Mouse (Mus musculus) lung, postnatal 0 days (tissue): Measurements from ENCODE around the gene Gm28051. TPM values are rescaled to one million over a fixed set of nuclear protein-coding genes. Genes with fewer than 3 reads are reported as not detected.
A peak's percentile ranks its signal among the peaks of the same experiment; 100 is the strongest.

Source experiments
- ATAC-seq: fragments of 200-750 bp; cut with Nextera tagmentation; 2 replicates; pipeline ENCODE4 v1.8.0; 2017; ENCODE audit warnings: moderate library complexity
- DNase-seq: peaks from one replicate; pipeline ENCODE4 v3.0.0-alpha.2; 2016; ENCODE audit warnings: low spot score
- H3K27ac ChIP-seq: fragments of 300-500 bp; sonication (generic); 2 replicates; pipeline ENCODE4 v1.5.1; 2014; ENCODE audit warnings: antibody characterized with exemption, mild to moderate bottlenecking, low read length, mixed read lengths
- H3K27me3 ChIP-seq: fragments of 300-500 bp; sonication (generic); replicated peaks from 2 replicates; pipeline ENCODE4 v1.6.1; 2014; ENCODE audit warnings: low read length, mixed read lengths; ENCODE audit not compliant: insufficient read depth
- H3K36me3 ChIP-seq: fragments of 300-500 bp; sonication (generic); 2 replicates; pipeline ENCODE4 v1.6.1; 2014; ENCODE audit warnings: low read length, mixed read lengths; ENCODE audit not compliant: insufficient read depth
- H3K4me1 ChIP-seq: fragments of 300-500 bp; sonication (generic); 2 replicates; pipeline ENCODE4 v1.6.1; 2014; ENCODE audit warnings: antibody characterized with exemption, low read depth, low read length, mixed read lengths; ENCODE audit not compliant: insufficient read depth
- H3K4me2 ChIP-seq: fragments of 300-500 bp; sonication (generic); replicated peaks from 2 replicates; pipeline ENCODE4 v1.6.1; 2014; ENCODE audit warnings: low read depth, mild to moderate bottlenecking, low read length, moderate library complexity, mixed read lengths
- H3K4me3 ChIP-seq: fragments of 300-500 bp; sonication (generic); 2 replicates; pipeline ENCODE4 v1.5.1; 2014; ENCODE audit warnings: low read depth, low read length
- H3K9ac ChIP-seq: fragments of 300-500 bp; sonication (generic); replicated peaks from 2 replicates; pipeline ENCODE4 v1.6.1; 2014; ENCODE audit warnings: low read depth, mild to moderate bottlenecking
- H3K9me3 ChIP-seq: fragments of 300-500 bp; sonication (generic); 2 replicates; pipeline ENCODE4 v1.6.1; 2016; ENCODE audit warnings: low read length, mixed read lengths
- CTCF ChIP-seq: IDR thresholded peaks from 2 replicates; pipeline ENCODE4 v1.5.1; 2016; ENCODE audit warnings: antibody characterized with exemption, mild to moderate bottlenecking
- EP300 ChIP-seq: IDR thresholded peaks from 2 replicates; pipeline ENCODE4 v1.6.1; 2016; ENCODE audit warnings: antibody characterized with exemption, mild to moderate bottlenecking, control low read depth
- WGBS: fragments of 180-500 bp; shearing (Covaris S2); extraction: QIAGEN DNeasy Blood & Tissue Kit; methylation state at CpG from one replicate; pipeline ENCODE4 v1.1.7; 2014; 5-methylcytosine and 5-hydroxymethylcytosine counted together
- polyA plus RNA-seq: library from polyadenylated mRNA; unstranded; fragments of >200 nt; fragmentation: Nextera tagmentation; extraction: Ambion mirVana; gene quantifications from 2 replicates; pipeline ENCODE4 v1.2.1, GENCODE M21; 2015

Gm28051 gene
- polyA plus RNA-seq, 1 experiment from 2014 or later: not detected

GRCm38 (mm10) chr12:102779452-102779851 lies 21.9 kb upstream of the Gm28051 start:
- peak; percentile 83 for ATAC-seq
- H3K27ac ChIP-seq: no peak overlapping the region
- WGBS: 49% methylated on average over 3 of the region's 3 CpGs

GRCm38 (mm10) chr12:102778151-102778550 lies 20.6 kb upstream of the Gm28051 start:
- 79% methylated on average over 5 of the region's 5 CpGs for WGBS

More at GRCm38 (mm10) chr12:102779452-102779851, 21.9 kb upstream of the Gm28051 start:
- Histone ChIP-seq H3K9me3 (no peaks in the 10 kb centered on the region), H3K9ac (no peak overlapping the region), H3K4me1 (no peaks in the 10 kb centered on the region), H3K27me3 (no peaks in the 10 kb centered on the region), H3K4me3 (no peak overlapping the region), H3K36me3 (peaks cover 22% of the 10 kb centered on the region; the same call in 1 of the 2 replicates), H3K4me2 (no peak overlapping the region)
- TF ChIP-seq CTCF (peak; percentile 55), EP300 (no peak)
- peak; percentile 30 for DNase-seq

DNA sequence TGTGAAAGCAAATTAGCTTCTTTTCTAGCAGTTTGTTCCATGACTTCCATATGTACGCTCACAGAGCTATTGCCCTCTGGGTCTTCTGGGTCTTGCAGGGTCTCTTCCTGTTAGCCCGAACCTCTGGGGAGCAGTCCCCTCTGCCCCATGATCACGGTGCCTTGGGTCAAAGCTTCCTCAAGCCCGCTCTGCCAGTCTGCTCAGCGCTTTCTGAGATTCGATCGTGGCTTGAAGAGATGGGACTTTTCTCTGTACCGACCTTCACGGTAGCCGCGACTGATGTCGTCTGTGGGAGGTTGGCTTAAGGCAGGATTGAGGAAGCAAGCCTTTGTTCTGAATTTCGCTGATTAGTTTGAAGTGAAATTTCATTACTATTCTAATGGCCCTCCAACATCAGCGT lies 18.5 kb upstream of the Gm28051 start:
- WGBS: 92% methylated on average over 14 of the region's 14 CpGs
- Histone ChIP-seq H3K4me2 (no peak overlapping the region), H3K4me1 (no peaks in the 10 kb centered on the region), H3K9me3 (no peaks in the 10 kb centered on the region), H3K36me3 (peaks cover 32% of the 10 kb centered on the region), H3K4me3 (no peak overlapping the region), H3K9ac (no peak overlapping the region), H3K27me3 (no peaks in the 10 kb centered on the region), H3K27ac (no peak overlapping the region)
- TF ChIP-seq EP300 (no peak), CTCF (no peak)
- no peak for DNase-seq
- no peak for ATAC-seq

More at GRCm38 (mm10) chr12:102778151-102778550, 20.6 kb upstream of the Gm28051 start:
- H3K4me1 ChIP-seq: no peaks in the 10 kb centered on the region
- no peak overlapping the region for H3K9ac ChIP-seq
- H3K4me2 ChIP-seq: no peak overlapping the region
- H3K36me3 ChIP-seq: peaks cover 22% of the 10 kb centered on the region; the same call in 1 of the 2 replicates
- ATAC-seq (no peak), DNase-seq (no peak)
- no peak overlapping the region for H3K4me3 ChIP-seq
- TF ChIP-seq CTCF (no peak), EP300 (no peak)
- H3K9me3 ChIP-seq: no peaks in the 10 kb centered on the region
- no peak overlapping the region for H3K27ac ChIP-seq
- H3K27me3 ChIP-seq: no peaks in the 10 kb centered on the region

DNA sequence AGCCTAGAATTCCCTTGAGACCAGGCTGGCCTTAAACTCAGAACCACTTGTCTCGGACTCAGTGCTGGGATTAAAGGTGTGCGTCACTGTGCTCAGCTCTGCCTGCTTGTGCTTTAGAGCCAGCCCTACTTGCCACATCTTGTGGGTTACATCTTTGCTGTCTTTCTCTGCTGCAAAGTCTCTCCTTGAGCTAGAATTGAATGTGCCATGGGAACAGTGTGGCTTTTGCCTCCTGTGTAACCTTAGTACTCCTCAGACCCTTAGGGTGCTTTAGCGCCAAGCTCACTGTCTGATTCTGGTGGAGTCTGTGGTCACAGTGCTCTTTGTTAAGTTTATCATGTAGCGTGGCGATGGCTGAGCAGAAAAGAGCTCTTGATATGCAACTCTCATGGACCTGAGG lies 15.1 kb upstream of the Gm28051 start:
- 91% methylated on average over 5 of the region's 5 CpGs for WGBS
- no peak for ATAC-seq
- Histone ChIP-seq H3K36me3 (peaks cover 52% of the 10 kb centered on the region), H3K4me1 (no peaks in the 10 kb centered on the region), H3K9ac (no peak overlapping the region), H3K4me2 (no peak overlapping the region), H3K9me3 (no peaks in the 10 kb centered on the region), H3K4me3 (no peak overlapping the region), H3K27me3 (no peaks in the 10 kb centered on the region), H3K27ac (no peak overlapping the region)
- TF ChIP-seq CTCF (no peak), EP300 (no peak)
- no peak for DNase-seq

DNA sequence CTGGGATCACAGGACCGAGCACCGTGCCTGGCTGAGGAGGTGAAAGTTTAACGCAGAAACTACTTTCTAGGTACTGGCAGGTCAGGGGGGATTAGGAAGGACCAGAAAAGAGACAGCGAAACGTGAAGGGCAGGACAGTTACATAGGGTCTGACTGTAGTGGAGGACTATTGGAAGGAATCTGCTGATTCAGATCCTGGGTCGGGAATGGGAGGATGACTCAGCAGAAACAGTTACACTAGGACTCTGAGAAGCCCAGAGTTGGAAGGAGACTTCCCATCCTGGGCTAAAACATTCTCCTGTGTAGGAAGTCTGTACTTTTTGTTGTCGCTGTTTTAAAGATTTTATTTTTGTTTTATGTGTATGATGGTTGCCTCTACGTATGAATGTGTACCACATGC lies 14.0 kb upstream of the Gm28051 start:
- Histone ChIP-seq H3K27ac (no peak overlapping the region), H3K4me2 (no peak overlapping the region), H3K4me1 (no peaks in the 10 kb centered on the region), H3K27me3 (no peaks in the 10 kb centered on the region), H3K9ac (no peak overlapping the region), H3K36me3 (peaks cover 52% of the 10 kb centered on the region), H3K9me3 (no peaks in the 10 kb centered on the region), H3K4me3 (no peak overlapping the region)
- TF ChIP-seq EP300 (no peak), CTCF (no peak)
- 92% methylated on average over 8 of the region's 8 CpGs for WGBS
- ATAC-seq (no peak), DNase-seq (no peak)

DNA sequence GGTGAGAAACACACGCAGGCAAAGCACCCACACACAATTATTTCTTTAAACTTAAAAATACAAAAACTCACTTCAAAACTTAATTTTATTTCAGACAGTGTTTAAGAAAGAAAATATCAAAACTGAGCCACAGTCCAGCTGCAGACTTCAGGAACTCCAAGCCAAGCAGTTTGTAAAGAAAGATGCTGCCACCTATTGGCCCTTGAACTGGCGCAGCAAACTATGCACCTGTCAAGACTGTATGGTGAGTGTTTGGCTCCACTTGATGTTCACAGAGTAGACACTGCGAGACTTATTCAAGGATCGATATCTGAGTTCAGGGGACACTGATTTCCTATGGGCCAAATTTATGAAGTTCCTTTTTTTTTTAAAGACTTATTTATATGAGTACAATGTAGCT lies 11.4 kb upstream of the Gm28051 start:
- no peaks in the 10 kb centered on the region for H3K4me1 ChIP-seq
- DNase-seq (no peak), ATAC-seq (no peak)
- H3K9ac ChIP-seq: no peak overlapping the region
- H3K27me3 ChIP-seq: no peaks in the 10 kb centered on the region
- 87% methylated on average over 4 of the region's 4 CpGs for WGBS
- H3K4me3 ChIP-seq: no peak overlapping the region
- H3K4me2 ChIP-seq: no peak overlapping the region
- H3K36me3 ChIP-seq: peaks cover 50% of the 10 kb centered on the region
- H3K9me3 ChIP-seq: no peaks in the 10 kb centered on the region
- TF ChIP-seq EP300 (no peak), CTCF (peak; percentile 45)
- H3K27ac ChIP-seq: no peak overlapping the region

DNA sequence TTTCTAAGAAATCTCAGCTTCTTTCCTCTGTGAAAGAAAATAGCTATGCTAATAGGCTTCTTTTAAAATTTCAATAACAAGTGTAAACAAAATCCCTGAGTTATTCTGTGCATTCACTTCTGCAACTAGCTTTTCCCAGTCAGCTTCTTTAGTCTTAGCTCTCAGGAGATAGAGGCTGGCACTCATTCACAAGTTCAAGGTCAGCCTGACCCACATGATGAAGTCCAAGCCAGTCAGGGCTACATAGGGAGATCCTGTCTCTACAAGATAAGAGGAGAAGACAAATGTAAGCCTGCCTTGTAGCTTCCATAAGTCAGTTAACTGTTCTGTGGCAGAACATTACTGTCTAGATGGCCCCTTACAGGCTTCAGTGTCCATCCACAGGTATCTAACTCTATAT lies 6.1 kb upstream of the Gm28051 start:
- Histone ChIP-seq H3K9ac (no peak overlapping the region), H3K27ac (no peak overlapping the region), H3K4me1 (peaks cover 6% of the 10 kb centered on the region; the same call in 1 of the 2 replicates), H3K4me2 (no peak overlapping the region), H3K27me3 (no peaks in the 10 kb centered on the region), H3K9me3 (no peaks in the 10 kb centered on the region), H3K4me3 (no peak overlapping the region), H3K36me3 (peaks cover 33% of the 10 kb centered on the region)
- no peak for DNase-seq
- TF ChIP-seq CTCF: no peak
- no peak for TF ChIP-seq EP300
- ATAC-seq: no peak
